Mouse (Mus musculus): ENCODE measurements around the gene Olfr221. TPM values are rescaled to one million over a fixed set of nuclear protein-coding genes. Genes with fewer than 3 reads are reported as not detected.

The Olfr221 gene
- total and polyA plus RNA-seq, 2 experiments: not detected

DNA sequence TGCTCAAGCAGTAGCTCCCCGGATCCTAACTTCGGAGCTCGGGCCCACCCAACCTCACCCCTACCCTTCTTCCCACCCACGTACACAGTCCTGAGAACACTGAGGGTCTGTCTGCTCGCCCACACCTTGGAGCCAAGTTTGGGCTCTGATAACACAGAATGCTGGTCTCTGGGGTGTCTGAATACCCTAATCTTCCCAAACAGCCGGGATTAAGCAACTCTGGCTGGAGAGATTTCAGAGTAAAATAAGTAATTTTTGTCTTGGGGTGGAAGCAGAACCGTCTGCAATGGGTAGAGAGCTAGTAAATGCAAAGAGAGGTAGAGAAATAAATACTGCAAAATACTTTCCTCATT, 56.1 kb downstream of the Olfr221 start:
- DNase-seq (ENCODE audit: extremely low read depth, low read depth, low spot score): no peak
- TF ChIP-seq POLR2A (IDR thresholded peaks at IDR 0.05; ENCODE audit: extremely low read depth, insufficient read depth, low read length) (no peak), CTCF (IDR thresholded peaks at IDR 0.05; ENCODE audit: low read depth, low read length) (no peak)
- H3K79me2 ChIP-seq (ENCODE audit: control insufficient read depth, insufficient read depth, low read length): no peaks in the 10 kb centered on the region
- WGBS: 70% methylated on average over 7 of the region's 7 CpGs
- H3K27me3 ChIP-seq (ENCODE audit: control insufficient read depth, insufficient read depth, low read length): no peaks in the 10 kb centered on the region
- no peaks in the 10 kb centered on the region for H3K4me1 ChIP-seq (ENCODE audit: control insufficient read depth, insufficient read depth, low read length)
- H3K9ac ChIP-seq (ENCODE audit: low read depth, low read length): no peak overlapping the region; the same call in 1 of the 2 replicates
- H3K27ac ChIP-seq (replicated peaks; ENCODE audit: insufficient read depth, low read depth, low read length): no peak overlapping the region
- no peaks in the 10 kb centered on the region for H3K36me3 ChIP-seq (ENCODE audit: control insufficient read depth, insufficient read depth, low read length)
- H3K4me3 ChIP-seq (ENCODE audit: insufficient read depth, low read depth, low read length): peak overlapping the region; percentile 14

DNA sequence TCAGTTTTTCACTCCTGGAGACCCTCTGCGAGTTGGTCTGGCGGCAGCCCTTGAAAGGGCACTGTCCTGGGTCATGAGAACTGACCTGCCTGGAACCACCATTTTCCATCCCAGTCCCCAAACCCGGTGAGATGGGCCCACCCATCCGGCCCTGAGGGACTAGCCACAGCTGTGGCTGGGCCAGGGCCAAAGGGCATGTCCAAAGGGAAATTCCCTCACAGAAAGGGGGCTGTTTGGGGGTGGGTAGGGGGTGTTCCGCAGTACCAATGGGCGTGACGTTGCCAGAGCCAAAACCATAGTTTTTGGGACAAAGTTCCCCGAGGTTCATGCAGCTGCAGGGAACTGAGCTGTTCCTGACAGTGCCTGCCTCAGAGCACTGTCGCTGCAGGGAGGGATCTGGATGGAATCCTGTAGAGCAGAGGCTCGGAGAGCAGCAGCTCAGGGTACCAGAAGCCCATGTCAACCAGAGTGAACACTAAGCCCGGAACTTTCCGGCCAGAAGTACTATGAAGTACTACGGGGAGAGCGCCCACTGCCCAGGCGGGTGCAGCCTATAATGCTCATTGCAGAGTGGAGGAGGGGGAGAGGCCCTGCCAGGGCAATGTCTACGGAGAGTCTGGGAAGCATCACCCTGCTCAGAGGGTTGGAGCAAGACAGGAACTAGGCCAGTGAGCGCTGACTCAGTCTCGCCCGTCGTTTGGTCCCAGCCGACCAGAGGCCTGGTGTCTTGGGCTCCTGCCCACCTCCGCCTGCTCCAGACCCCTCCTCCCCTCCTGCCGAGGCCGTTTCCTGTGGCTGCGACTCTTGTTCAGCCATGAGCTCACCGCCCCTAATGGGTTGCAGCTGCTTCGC, 56.7 kb downstream of the Olfr221 start:
- Histone ChIP-seq H3K36me3 (ENCODE audit: control insufficient read depth, insufficient read depth, low read length) (no peaks in the 10 kb centered on the region), H3K4me3 (ENCODE audit: insufficient read depth, low read depth, low read length) (peak overlapping the region; percentile 74), H3K27ac (replicated peaks; ENCODE audit: insufficient read depth, low read depth, low read length) (no peak overlapping the region; the same call in 1 of the 2 replicates), H3K4me1 (ENCODE audit: control insufficient read depth, insufficient read depth, low read length) (no peaks in the 10 kb centered on the region), H3K9ac (ENCODE audit: low read depth, low read length) (peak overlapping the region; percentile 77; the same call in 1 of the 2 replicates), H3K27me3 (ENCODE audit: control insufficient read depth, insufficient read depth, low read length) (no peaks in the 10 kb centered on the region), H3K79me2 (ENCODE audit: control insufficient read depth, insufficient read depth, low read length) (no peaks in the 10 kb centered on the region)
- 24% methylated on average over 27 of the region's 27 CpGs for WGBS
- DNase-seq (ENCODE audit: extremely low read depth, low read depth, low spot score): peak; percentile 26
- TF ChIP-seq POLR2A (IDR thresholded peaks at IDR 0.05; ENCODE audit: extremely low read depth, insufficient read depth, low read length) (0 out of 2 replicates have a peak, but pooled peaks have one; percentile 20), CTCF (IDR thresholded peaks at IDR 0.05; ENCODE audit: low read depth, low read length) (no peak)

DNA sequence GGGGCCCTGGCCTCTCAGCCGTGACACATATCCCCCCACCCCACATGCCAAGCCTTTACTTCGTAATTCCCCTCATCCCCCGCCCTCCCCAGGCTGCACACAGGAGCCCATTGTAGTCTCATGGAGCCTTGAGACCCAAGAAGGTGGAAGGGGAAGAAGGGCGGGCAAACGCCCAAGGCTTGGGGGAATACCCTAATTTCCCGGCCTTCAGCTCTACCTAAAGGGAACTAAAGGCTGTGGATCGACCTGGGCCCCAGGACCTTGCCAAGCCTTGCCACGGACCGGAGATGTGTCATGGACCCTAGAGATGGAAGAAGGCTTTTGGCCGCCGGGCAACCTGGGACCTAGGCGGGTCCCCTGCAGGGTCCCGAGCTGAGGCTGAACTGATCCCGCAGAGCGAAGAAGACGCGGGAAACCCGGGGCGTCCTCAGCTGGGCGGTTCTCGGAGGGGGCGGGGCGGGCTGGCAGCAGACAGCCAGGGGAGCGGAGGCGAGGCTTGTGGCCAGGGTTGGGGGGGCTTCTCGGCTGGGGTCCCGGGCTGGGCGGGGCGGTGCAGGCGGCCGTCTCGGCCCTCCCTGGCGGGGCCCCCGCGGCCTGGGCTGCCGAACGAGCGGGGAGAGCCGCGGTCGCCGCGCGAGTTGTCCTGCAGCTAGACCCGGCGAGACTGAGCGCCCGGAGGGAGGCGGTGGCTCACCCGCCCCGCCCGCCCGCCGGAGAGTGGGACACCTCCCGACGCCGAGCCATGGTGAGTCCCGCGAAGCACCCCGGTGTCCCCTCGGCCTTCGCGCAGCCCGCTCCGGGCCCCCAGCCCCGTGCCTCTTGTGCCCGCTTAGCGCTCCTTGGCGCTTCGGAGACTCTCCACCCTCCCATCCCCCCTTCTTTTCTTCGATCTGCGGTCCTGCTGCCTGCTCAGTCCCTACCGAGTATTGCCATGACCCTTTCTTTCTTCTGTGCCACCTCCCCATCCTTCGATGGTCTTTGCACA, 57.7 kb downstream of the Olfr221 start, which contains the start of gene Arhgef40:
Gene Arhgef40 (plus strand): TSS at position 473 of the 985 bp plus-strand sequence.
- 4% methylated on average over 69 of the region's 74 CpGs for WGBS
- peak; percentile 21 for DNase-seq (ENCODE audit: extremely low read depth, low read depth, low spot score)
- TF ChIP-seq POLR2A (IDR thresholded peaks at IDR 0.05; ENCODE audit: extremely low read depth, insufficient read depth, low read length) (no peak), CTCF (IDR thresholded peaks at IDR 0.05; ENCODE audit: low read depth, low read length) (no peak)
- Histone ChIP-seq H3K36me3 (ENCODE audit: control insufficient read depth, insufficient read depth, low read length) (no peaks in the 10 kb centered on the region), H3K4me3 (ENCODE audit: insufficient read depth, low read depth, low read length) (peak within 1 kb of the TSS; percentile 74), H3K4me1 (ENCODE audit: control insufficient read depth, insufficient read depth, low read length) (no peaks in the 10 kb centered on the region), H3K79me2 (ENCODE audit: control insufficient read depth, insufficient read depth, low read length) (no peaks in the 10 kb centered on the region), H3K27me3 (ENCODE audit: control insufficient read depth, insufficient read depth, low read length) (no peaks in the 10 kb centered on the region), H3K9ac (ENCODE audit: low read depth, low read length) (peak within 1 kb of the TSS; percentile 77), H3K27ac (replicated peaks; ENCODE audit: insufficient read depth, low read depth, low read length) (no peak within 1 kb of the TSS; the same call in 1 of the 2 replicates)

Other genes with a start within 250 kb of the Olfr221 start
- not detected in 2 replicates for gene AY358078, start 242.4 kb downstream of the Olfr221 start, total RNA-seq (2014; rRNA removed)
- not detected in 2 replicates for gene AY358078, start 242.4 kb downstream of the Olfr221 start, polyA plus RNA-seq (2012; rRNA removed)
- not detected in 2 replicates for gene Ear6, start 188.8 kb downstream of the Olfr221 start, total RNA-seq (2014; rRNA removed)
- gene Ear6, start 188.8 kb downstream of the Olfr221 start, polyA plus RNA-seq (2012; rRNA removed): not detected in 2 replicates
- 14.0 and 23.2 TPM in 2 replicates for gene Mettl17, start 157.6 kb downstream of the Olfr221 start, total RNA-seq (2014; rRNA removed)
- 18.2 and 21.0 TPM in 2 replicates for gene Mettl17, start 157.6 kb downstream of the Olfr221 start, polyA plus RNA-seq (2012; rRNA removed)
- 0.65 and 1.4 TPM in 2 replicates for gene Slc39a2, start 149.6 kb downstream of the Olfr221 start, total RNA-seq (2014; rRNA removed)
- 1.1 and 1.8 TPM in 2 replicates for gene Slc39a2, start 149.6 kb downstream of the Olfr221 start, polyA plus RNA-seq (2012; rRNA removed)
- gene Ndrg2, start 128.3 kb downstream of the Olfr221 start, total RNA-seq (2014; rRNA removed): 1,230 and 1,535 TPM in 2 replicates
- gene Ndrg2, start 128.3 kb downstream of the Olfr221 start, polyA plus RNA-seq (2012; rRNA removed): 1,907 and 2,831 TPM in 2 replicates
- gene Tppp2, start 124.0 kb downstream of the Olfr221 start, total RNA-seq (2014; rRNA removed): not detected in 2 replicates
- not detected in 2 replicates for gene Tppp2, start 124.0 kb downstream of the Olfr221 start, polyA plus RNA-seq (2012; rRNA removed)
- gene Rnase13, start 119.7 kb downstream of the Olfr221 start, total RNA-seq (2014; rRNA removed): not detected in 2 replicates
- 0.22 and 0.24 TPM in 2 replicates for gene Rnase13, start 119.7 kb downstream of the Olfr221 start, polyA plus RNA-seq (2012; rRNA removed)
- 6.1 and 9.5 TPM in 2 replicates for gene Arhgef40, start 57.7 kb downstream of the Olfr221 start, total RNA-seq (2014; rRNA removed)
- 12.5 and 16.1 TPM in 2 replicates for gene Arhgef40, start 57.7 kb downstream of the Olfr221 start, polyA plus RNA-seq (2012; rRNA removed)
- not detected in 2 replicates for gene Tmem253, start 26.8 kb downstream of the Olfr221 start, total RNA-seq (2014; rRNA removed)
- 0.11 TPM in 1 of 2 replicates, not detected in the other for gene Tmem253, start 26.8 kb downstream of the Olfr221 start, polyA plus RNA-seq (2012; rRNA removed)
- gene Zfp219, start 21.7 kb downstream of the Olfr221 start, total RNA-seq (2014; rRNA removed): 8.9 and 12.6 TPM in 2 replicates
- gene Zfp219, start 21.7 kb downstream of the Olfr221 start, polyA plus RNA-seq (2012; rRNA removed): 27.8 and 31.4 TPM in 2 replicates
- 77.5 and 84.4 TPM in 2 replicates for gene Hnrnpc, start 61.6 kb upstream of the Olfr221 start, total RNA-seq (2014; rRNA removed)
- 50.8 and 55.8 TPM in 2 replicates for gene Hnrnpc, start 61.6 kb upstream of the Olfr221 start, polyA plus RNA-seq (2012; rRNA removed)
- 0.55 and 1.2 TPM in 2 replicates for gene Rpgrip1, start 68.2 kb upstream of the Olfr221 start, total RNA-seq (2014; rRNA removed)
- 0.35 and 0.50 TPM in 2 replicates for gene Rpgrip1, start 68.2 kb upstream of the Olfr221 start, polyA plus RNA-seq (2012; rRNA removed)
- 13.6 and 16.0 TPM in 2 replicates for gene Supt16, start 155.0 kb upstream of the Olfr221 start, total RNA-seq (2014; rRNA removed)
- 3.9 and 5.3 TPM in 2 replicates for gene Supt16, start 155.0 kb upstream of the Olfr221 start, polyA plus RNA-seq (2012; rRNA removed)
- 20.4 and 22.7 TPM in 2 replicates for gene Chd8, start 215.3 kb upstream of the Olfr221 start, total RNA-seq (2014; rRNA removed)
- gene Chd8, start 215.3 kb upstream of the Olfr221 start, polyA plus RNA-seq (2012; rRNA removed): 9.6 and 13.7 TPM in 2 replicates
- 13.0 and 14.6 TPM in 2 replicates for gene Tox4, start 236.7 kb upstream of the Olfr221 start, total RNA-seq (2014; rRNA removed)
- 20.1 and 21.1 TPM in 2 replicates for gene Tox4, start 236.7 kb upstream of the Olfr221 start, polyA plus RNA-seq (2012; rRNA removed)
- 1.3 and 1.7 TPM in 2 replicates for gene Rab2b, start 237.1 kb upstream of the Olfr221 start, total RNA-seq (2014; rRNA removed)
- 1.7 and 2.3 TPM in 2 replicates for gene Rab2b, start 237.1 kb upstream of the Olfr221 start, polyA plus RNA-seq (2012; rRNA removed)